Mouse (Mus musculus) E14TG2a.4 (cell line): ENCODE results near the gene Tead1.

ENCODE experiments used
- H3K27me3 ChIP-seq: 2 replicates; pipeline ENCODE4 v1.6.1; 2014; ENCODE audit warnings: low read length, control low read depth; ENCODE audit not compliant: insufficient read depth
- H3K36me3 ChIP-seq: 2 replicates; pipeline ENCODE4 v1.6.1; 2014; ENCODE audit warnings: low read length, control low read depth; ENCODE audit not compliant: insufficient read depth
- H3K4me1 ChIP-seq: replicated peaks from 2 replicates; pipeline ENCODE4 v1.6.1; 2014; ENCODE audit warnings: low read depth, low read length, control low read depth
- H3K4me3 ChIP-seq: replicated peaks from 2 replicates; pipeline ENCODE4 v1.5.1; 2014; ENCODE audit warnings: mild to moderate bottlenecking, low read length
- H3K9me3 ChIP-seq: 2 replicates; pipeline ENCODE4 v1.6.1; 2014; ENCODE audit warnings: low read length, control low read depth
- CTCF ChIP-seq: conservative IDR thresholded peaks from 2 replicates; pipeline ENCODE4 v1.5.1; 2014; ENCODE audit warnings: low read length
- NANOG ChIP-seq: IDR thresholded peaks from 2 replicates; pipeline ENCODE4 v1.6.1; 2014; ENCODE audit warnings: borderline replicate concordance, low read length, mixed read lengths
- POU5F1 ChIP-seq: IDR thresholded peaks from 2 replicates; pipeline ENCODE4 v1.6.1; 2014; ENCODE audit warnings: low read length, borderline replicate concordance

Gene Tead1

DNA sequence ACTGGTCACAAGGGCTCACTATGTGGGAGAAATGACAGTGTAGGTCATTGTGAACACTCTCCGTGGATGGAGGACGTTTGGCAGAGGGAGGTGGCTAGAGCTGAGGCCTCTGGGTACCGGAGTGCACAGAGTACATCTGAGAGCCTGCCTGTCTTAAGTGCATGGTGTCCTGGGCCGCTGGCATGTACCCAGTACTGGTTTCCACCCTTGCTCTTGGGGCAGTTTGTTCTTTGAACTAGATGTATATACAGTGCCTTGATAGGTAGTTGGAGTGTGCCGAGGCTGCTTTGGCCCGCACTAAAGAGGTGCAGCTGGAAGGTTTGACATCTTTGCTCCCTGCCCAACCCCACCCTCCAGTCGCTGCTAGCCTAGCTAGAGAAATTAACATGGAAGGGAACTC, 114.8 kb downstream of the Tead1 start:
- peaks cover 34% of the 10 kb centered on the region for H3K36me3 ChIP-seq
- no peaks in the 10 kb centered on the region for H3K27me3 ChIP-seq
- H3K4me3 ChIP-seq = no peak overlapping the region; the same call in 1 of the 2 replicates

DNA sequence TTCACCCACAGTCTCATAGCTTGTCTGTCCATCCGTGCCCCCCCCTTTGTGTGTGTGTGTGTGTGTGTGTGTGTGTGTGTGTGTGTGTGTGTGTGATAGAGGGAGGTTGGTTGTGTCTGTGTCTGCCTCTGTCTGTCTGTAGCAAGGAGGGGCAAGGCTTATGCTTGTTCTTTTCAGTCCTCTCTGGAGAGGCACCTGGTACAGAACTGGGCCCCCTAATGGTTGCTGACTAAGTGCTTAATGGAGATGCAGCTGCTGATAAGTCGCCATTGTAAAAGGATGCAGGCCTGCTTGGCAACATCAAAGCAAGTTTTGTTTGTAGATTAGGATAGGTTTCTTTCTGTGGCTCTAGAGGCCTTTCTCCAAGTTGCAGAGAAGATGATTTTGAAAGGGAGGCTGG, 115.4 kb downstream of the Tead1 start:
- Histone ChIP-seq H3K36me3 (peaks cover 39% of the 10 kb centered on the region), H3K4me1 (peaks cover 55% of the 10 kb centered on the region), H3K4me3 (no peak overlapping the region), H3K27me3 (no peaks in the 10 kb centered on the region), H3K9me3 (no peaks in the 10 kb centered on the region)
- TF ChIP-seq CTCF = no peak
- no peak for TF ChIP-seq POU5F1
- TF ChIP-seq NANOG = no peak

More for the DNA sequence above, 114.8 kb downstream of the Tead1 start:
- TF ChIP-seq NANOG = no peak
- no peak for TF ChIP-seq CTCF
- no peak for TF ChIP-seq POU5F1
- Histone ChIP-seq H3K9me3 (no peaks in the 10 kb centered on the region), H3K4me1 (peaks cover 56% of the 10 kb centered on the region)

DNA sequence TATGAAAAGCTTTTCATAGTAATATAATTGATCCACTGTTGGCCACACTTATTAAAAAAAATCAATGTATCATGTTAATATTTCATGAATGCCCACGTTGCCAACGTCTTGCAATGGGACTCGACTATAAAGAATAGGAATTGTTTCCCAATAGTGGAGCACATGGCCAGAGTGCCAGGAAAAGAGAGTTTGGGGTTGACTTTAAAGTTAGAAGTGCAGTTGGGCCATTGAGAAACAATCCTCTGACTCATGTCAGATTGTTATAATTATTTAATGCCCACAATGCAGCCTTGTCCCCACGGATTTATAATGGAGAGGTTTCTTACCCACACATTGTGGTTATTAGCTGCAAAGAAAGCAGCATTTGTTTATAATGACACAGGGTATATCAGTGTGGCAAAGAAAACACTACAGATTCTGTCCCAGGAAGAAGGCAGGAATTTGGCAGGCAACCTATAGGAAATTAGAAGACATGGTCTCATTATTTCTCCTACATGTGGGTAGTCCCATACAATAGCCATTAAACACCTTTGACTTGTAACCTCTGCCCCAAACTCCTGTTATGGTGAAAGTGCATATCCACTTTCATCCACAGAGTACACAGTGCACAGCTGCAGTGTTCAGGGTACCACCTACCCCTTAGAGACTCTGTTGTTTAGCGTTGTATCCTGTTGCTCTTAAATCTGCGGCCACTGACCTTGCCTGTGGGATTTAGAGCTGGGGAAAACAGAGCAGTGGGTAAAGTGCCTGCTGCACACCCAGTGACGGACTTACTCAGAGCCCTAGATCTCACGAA, 118.6 kb downstream of the Tead1 start:
- Histone ChIP-seq H3K9me3 (no peaks in the 10 kb centered on the region), H3K4me3 (no peak overlapping the region), H3K4me1 (peaks cover 51% of the 10 kb centered on the region), H3K27me3 (no peaks in the 10 kb centered on the region), H3K36me3 (peaks cover 48% of the 10 kb centered on the region)
- TF ChIP-seq POU5F1 (no peak), CTCF (no peak), NANOG (no peak)

DNA sequence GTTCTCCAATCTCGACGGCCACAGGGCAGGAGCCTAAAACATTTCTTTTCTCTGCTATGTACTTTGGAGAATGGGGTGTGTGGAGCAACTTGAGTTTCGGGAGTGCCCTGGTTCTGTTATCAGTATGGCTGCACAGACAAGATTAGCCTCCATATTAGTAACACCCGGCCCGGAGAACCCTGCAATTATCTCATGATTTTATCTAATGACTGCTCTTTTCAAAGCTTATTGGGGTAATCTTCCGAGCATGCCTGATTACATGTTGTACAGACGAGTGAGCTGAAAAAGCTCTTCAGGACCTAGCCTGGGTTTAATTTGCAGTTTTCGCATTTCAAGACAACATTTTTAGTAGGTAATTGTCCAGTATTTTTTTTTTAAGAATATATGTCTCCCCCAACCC, 122.6 kb downstream of the Tead1 start:
- Histone ChIP-seq H3K4me3 (no peak overlapping the region), H3K4me1 (peaks cover 58% of the 10 kb centered on the region), H3K27me3 (no peaks in the 10 kb centered on the region), H3K36me3 (peaks cover 46% of the 10 kb centered on the region), H3K9me3 (no peaks in the 10 kb centered on the region)
- TF ChIP-seq POU5F1 (no peak), CTCF (no peak), NANOG (no peak)

DNA sequence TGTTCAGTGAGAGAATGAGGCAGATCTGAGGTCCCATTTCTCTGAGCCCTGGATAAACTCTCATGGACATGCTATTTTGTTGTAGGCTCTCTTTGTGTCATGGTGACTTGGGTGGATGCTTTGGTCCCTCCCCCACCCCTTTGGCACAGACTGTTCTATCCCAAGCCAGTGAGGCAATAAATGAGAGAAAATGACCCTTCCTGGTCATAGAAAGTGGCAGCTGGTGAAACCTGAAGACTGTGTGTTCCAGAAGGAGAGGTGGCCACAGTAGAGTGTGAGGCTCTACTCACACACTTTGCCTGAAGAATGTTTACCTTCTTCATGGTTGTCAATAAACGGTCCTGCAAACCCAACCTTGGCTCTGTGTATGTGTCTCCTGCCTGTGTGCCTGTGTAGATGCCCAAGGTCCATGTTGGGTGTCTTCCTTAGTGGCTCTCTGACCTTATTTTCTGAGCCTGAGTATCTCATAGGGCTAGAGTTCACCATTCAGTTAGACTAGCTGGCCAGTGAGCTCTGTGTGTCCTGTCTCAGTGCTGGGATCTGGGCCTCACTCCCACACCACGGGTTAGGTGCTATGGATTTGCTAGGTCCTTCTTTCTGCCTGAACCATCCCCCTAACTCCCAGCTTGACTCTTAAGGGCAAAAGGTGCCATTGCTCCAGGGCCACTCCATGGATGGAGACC, 127.7 kb downstream of the Tead1 start:
- no peaks in the 10 kb centered on the region for H3K27me3 ChIP-seq
- H3K4me3 ChIP-seq = peak overlapping the region; percentile 57
- peaks cover 86% of the 10 kb centered on the region for H3K4me1 ChIP-seq
- TF ChIP-seq POU5F1 = no peak
- TF ChIP-seq CTCF = no peak
- no peak for TF ChIP-seq NANOG
- peaks cover 25% of the 10 kb centered on the region; the same call in 1 of the 2 replicates for H3K36me3 ChIP-seq
- no peaks in the 10 kb centered on the region for H3K9me3 ChIP-seq

DNA sequence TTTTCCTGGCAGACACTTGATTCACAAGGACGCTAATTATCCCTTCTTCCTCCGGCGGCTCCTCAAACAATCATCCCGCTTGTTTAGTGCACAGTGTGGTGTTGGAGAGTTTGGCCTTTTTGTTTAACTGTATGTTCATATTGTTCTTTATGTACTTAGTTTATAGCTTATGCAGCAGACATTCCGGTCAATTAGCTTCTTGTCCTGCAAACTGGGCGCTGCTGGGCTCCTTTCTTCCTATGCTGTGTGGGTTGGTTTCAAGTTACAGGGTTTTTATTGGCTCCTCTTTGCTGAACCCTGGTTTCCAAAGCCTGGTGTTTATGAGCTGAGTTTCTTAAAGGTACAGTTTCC, 128.3 kb downstream of the Tead1 start:
- TF ChIP-seq POU5F1 (no peak), CTCF (no peak), NANOG (no peak)

DNA sequence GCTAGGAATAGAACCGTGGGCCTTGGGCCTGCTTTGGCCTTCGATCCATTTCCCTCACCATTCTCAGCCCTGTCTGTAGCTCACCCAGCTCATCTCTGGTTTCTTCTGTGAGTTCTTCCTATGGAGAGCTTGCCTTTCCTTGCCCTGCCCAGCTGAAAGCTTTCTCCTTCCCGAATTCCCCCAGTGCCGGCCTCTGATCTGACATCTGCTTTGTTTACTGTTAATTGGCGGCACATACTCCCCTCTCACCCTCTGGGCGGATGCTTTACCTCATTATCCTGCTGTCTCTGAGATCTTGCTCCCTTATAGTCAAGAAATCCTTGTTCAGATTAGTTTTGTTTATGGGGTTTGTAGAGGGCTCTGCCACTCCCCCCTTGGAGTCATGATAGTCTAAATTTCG, 131.6 kb downstream of the Tead1 start:
- H3K9me3 ChIP-seq = no peaks in the 10 kb centered on the region
- H3K27me3 ChIP-seq = no peaks in the 10 kb centered on the region
- TF ChIP-seq CTCF (no peak), NANOG (no peak), POU5F1 (no peak)
- peaks cover 85% of the 10 kb centered on the region for H3K4me1 ChIP-seq
- H3K36me3 ChIP-seq = peaks cover 25% of the 10 kb centered on the region
- H3K4me3 ChIP-seq = no peak overlapping the region; the same call in 1 of the 2 replicates

More for the DNA sequence above, 128.3 kb downstream of the Tead1 start:
- no peaks in the 10 kb centered on the region for H3K9me3 ChIP-seq
- peaks cover 25% of the 10 kb centered on the region; the same call in 1 of the 2 replicates for H3K36me3 ChIP-seq
- H3K4me3 ChIP-seq = peak overlapping the region; percentile 57
- H3K4me1 ChIP-seq = peaks cover 83% of the 10 kb centered on the region
- H3K27me3 ChIP-seq = no peaks in the 10 kb centered on the region

DNA sequence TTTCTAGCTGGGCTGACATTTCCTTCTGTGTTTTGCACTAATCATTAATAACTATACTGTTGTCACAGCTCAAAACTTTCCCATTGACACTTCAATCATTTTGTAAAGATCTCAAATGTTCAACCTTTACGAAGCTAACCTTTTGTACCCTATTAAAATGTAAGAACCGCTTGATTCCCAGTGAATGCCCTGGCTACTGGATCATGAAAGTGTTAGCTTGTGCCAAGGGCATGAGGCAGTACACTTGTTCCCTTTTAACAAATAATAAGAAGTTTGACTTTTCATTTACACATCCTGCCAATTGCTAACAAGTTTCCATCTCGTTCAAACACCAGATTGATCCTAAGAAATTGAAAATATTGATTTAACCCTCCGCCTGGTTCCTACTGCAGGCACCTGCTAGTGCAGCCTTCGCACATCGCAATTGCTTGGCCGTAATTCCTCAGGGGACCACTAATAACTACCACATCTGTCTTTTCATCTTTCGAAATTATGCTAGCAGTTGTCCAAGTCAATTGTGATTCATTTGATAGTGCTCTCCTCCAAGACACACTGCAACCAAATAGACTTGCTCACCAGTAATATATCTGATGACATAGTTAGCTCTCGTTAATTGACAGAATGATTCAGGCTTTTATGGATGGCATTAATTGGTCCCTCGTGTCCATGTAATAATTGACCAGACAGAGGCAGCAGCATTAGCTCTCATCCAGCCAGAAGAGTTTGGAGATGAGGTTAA, 133.1 kb downstream of the Tead1 start:
- peaks cover 71% of the 10 kb centered on the region for H3K4me1 ChIP-seq
- H3K36me3 ChIP-seq = peaks cover 32% of the 10 kb centered on the region
- no peaks in the 10 kb centered on the region for H3K9me3 ChIP-seq
- no peaks in the 10 kb centered on the region for H3K27me3 ChIP-seq
- TF ChIP-seq NANOG (no peak), CTCF (no peak), POU5F1 (no peak)
- H3K4me3 ChIP-seq = no peak overlapping the region
